Mouse (Mus musculus) testis, postnatal 10 days (tissue): ENCODE results near the gene Hoxc12.

Experiments used
- DNase-seq: peaks from one replicate; pipeline ENCODE4 v3.0.0; 2021; ENCODE audit warnings: low spot score

The Hoxc12 gene

GRCm38 (mm10) chr15:102937036-102937666 lies 594 bp downstream of the Hoxc12 start:
- DNase-seq, result no peak

- no peak for DNase-seq
Observed at GRCm38 (mm10) chr15:102939256-102940155, 2.9 kb downstream of the Hoxc12 start.

GRCm38 (mm10) chr15:102942739-102943467 lies 6.3 kb downstream of the Hoxc12 start:
- no peak for DNase-seq

GRCm38 (mm10) chr15:102943468-102943813 lies 6.9 kb downstream of the Hoxc12 start:
- no peak for DNase-seq

GRCm38 (mm10) chr15:102945185-102946077 lies 8.9 kb downstream of the Hoxc12 start:
- DNase-seq, result no peak

GRCm38 (mm10) chr15:102947276-102947675 lies 10.7 kb downstream of the Hoxc12 start:
- DNase-seq, result no peak

GRCm38 (mm10) chr15:102948842-102949241 lies 12.3 kb downstream of the Hoxc12 start:
- no peak for DNase-seq

GRCm38 (mm10) chr15:102949696-102950095 lies 13.1 kb downstream of the Hoxc12 start:
- DNase-seq, result no peak

- DNase-seq, result no peak
Observed at GRCm38 (mm10) chr15:102950877-102951276, 14.3 kb downstream of the Hoxc12 start.

GRCm38 (mm10) chr15:102953561-102953960 lies 17.0 kb downstream of the Hoxc12 start:
- no peak for DNase-seq

GRCm38 (mm10) chr15:102954192-102955006 lies 17.8 kb downstream of the Hoxc12 start, which contains the start of gene Hoxc11:
Gene Hoxc11, plus strand, starts transcription at chr15:102954427.
- DNase-seq, result no peak

GRCm38 (mm10) chr15:102955007-102955382 lies 18.4 kb downstream of the Hoxc12 start:
- no peak for DNase-seq

GRCm38 (mm10) chr15:102955833-102956640 lies 19.5 kb downstream of the Hoxc12 start:
- DNase-seq, result no peak

- DNase-seq, result no peak
Observed at GRCm38 (mm10) chr15:102956906-102957305, 20.3 kb downstream of the Hoxc12 start.

GRCm38 (mm10) chr15:102959663-102960191 lies 23.2 kb downstream of the Hoxc12 start:
- no peak for DNase-seq

GRCm38 (mm10) chr15:102961728-102962127 lies 25.2 kb downstream of the Hoxc12 start:
- no peak for DNase-seq

- no peak for DNase-seq
Observed at GRCm38 (mm10) chr15:102962492-102962891, 25.9 kb downstream of the Hoxc12 start.

- DNase-seq, result no peak
Observed at GRCm38 (mm10) chr15:102963259-102963658, 26.7 kb downstream of the Hoxc12 start.
